Mouse (Mus musculus) MEL (cell line): ENCODE results near the gene Anks1. TPM values are rescaled to one million over a fixed set of nuclear protein-coding genes. Genes with fewer than 3 reads are reported as not detected.
A peak's percentile ranks its signal among the peaks of the same experiment; 100 is the strongest.

Experiments
- DNase-seq: peaks from one replicate; pipeline ENCODE4 v3.0.0; 2011; ENCODE audit warnings: low read depth, low spot score
- H3K27ac ChIP-seq: 2 replicates; pipeline ENCODE4 v1.5.1; 2012; ENCODE audit warnings: low read depth, mild to moderate bottlenecking, control low read depth, low read length, moderate library complexity; ENCODE audit not compliant: control insufficient read depth
- H3K27me3 ChIP-seq, 2 experiments: fragments of 150-350 bp in 1 of 2; sonication (generic) in 1 of 2; 2 replicates each; pipeline ENCODE4 v1.6.1; 2012; ENCODE audit warnings: low read length in 2 of 2, mild to moderate bottlenecking in 2 of 2, improper control_type of control experiment in 1 of 2, moderate library complexity in 1 of 2; ENCODE audit not compliant: insufficient read depth in 2 of 2, control insufficient read depth in 1 of 2
- H3K36me3 ChIP-seq, 2 experiments: 2 replicates each; pipeline ENCODE4 v1.6.1; 2012 to 2014; ENCODE audit warnings: low read length in 2 of 2, improper control_type of control experiment in 1 of 2, inconsistent platforms in 1 of 2, mild to moderate bottlenecking in 1 of 2; ENCODE audit not compliant: insufficient read depth in 2 of 2, control insufficient read depth in 1 of 2
- H3K4me1 ChIP-seq, 2 experiments: fragments of 150-350 bp in 1 of 2; sonication (generic) in 1 of 2; 2 replicates each; pipeline ENCODE4 v1.6.1; 2012; ENCODE audit warnings: low read length in 2 of 2, improper control_type of control experiment in 1 of 2, mild to moderate bottlenecking in 1 of 2; ENCODE audit not compliant: insufficient read depth in 2 of 2, control insufficient read depth in 1 of 2
- H3K4me3 ChIP-seq, 2 experiments: fragments of 150-350 bp in 1 of 2; sonication (generic) in 1 of 2; 2 replicates each; pipeline ENCODE4 v1.5.1; 2012; ENCODE audit warnings: low read depth in 2 of 2, low read length in 2 of 2, mild to moderate bottlenecking in 2 of 2, moderate library complexity in 2 of 2, control low read depth in 1 of 2, improper control_type of control experiment in 1 of 2; ENCODE audit not compliant: control insufficient read depth in 1 of 2, insufficient read depth in 1 of 2
- H3K79me2 ChIP-seq: 2 replicates; pipeline ENCODE4 v1.6.1; 2012; ENCODE audit warnings: mild to moderate bottlenecking, low read length, moderate library complexity; ENCODE audit not compliant: control insufficient read depth, poor library complexity, insufficient read depth
- H3K9ac ChIP-seq: 2 replicates; pipeline ENCODE4 v1.6.1; 2012; ENCODE audit warnings: low read depth, mild to moderate bottlenecking, control low read depth, low read length, moderate library complexity; ENCODE audit not compliant: control insufficient read depth, poor library complexity, severe bottlenecking
- H3K9me3 ChIP-seq: fragments of 150-350 bp; sonication (generic); replicated peaks from 2 replicates; pipeline ENCODE4 v1.6.1; 2012; ENCODE audit warnings: mild to moderate bottlenecking, low read length, improper control_type of control experiment, moderate library complexity; ENCODE audit not compliant: insufficient read depth
- CHD2 ChIP-seq: IDR thresholded peaks from 2 replicates; pipeline ENCODE4 v1.6.1; 2011; ENCODE audit warnings: low read length, improper control_type of control experiment
- ELF1 ChIP-seq: IDR thresholded peaks from 2 replicates; pipeline ENCODE4 v1.6.1; 2014; ENCODE audit warnings: low read depth, mild to moderate bottlenecking, inconsistent platforms, low read length, improper control_type of control experiment, moderate library complexity
- EP300 ChIP-seq, 2 experiments: IDR thresholded peaks; 2 replicates each; pipeline ENCODE4 v1.6.1; 2011; ENCODE audit warnings: improper control_type of control experiment in 2 of 2, low read length in 2 of 2, low read depth in 1 of 2, mild to moderate bottlenecking in 1 of 2
- ETS1 ChIP-seq: IDR thresholded peaks from 2 replicates; pipeline ENCODE4 v1.6.1; 2012; ENCODE audit warnings: low read depth, mild to moderate bottlenecking, inconsistent platforms, low read length, improper control_type of control experiment, moderate library complexity
- KAT2A ChIP-seq: conservative IDR thresholded peaks from 2 replicates; pipeline ENCODE4 v1.6.1; 2012; ENCODE audit warnings: low read depth, low read length, improper control_type of control experiment, inconsistent platforms
- MAFK ChIP-seq: IDR thresholded peaks from 2 replicates; pipeline ENCODE4 v1.6.1; 2011; ENCODE audit warnings: low read depth, mild to moderate bottlenecking, low read length, improper control_type of control experiment, borderline replicate concordance
- MAZ ChIP-seq: IDR thresholded peaks from 2 replicates; pipeline ENCODE4 v1.6.1; 2012; ENCODE audit warnings: low read depth, mild to moderate bottlenecking, inconsistent platforms, low read length, improper control_type of control experiment
- MYB ChIP-seq: IDR thresholded peaks from 2 replicates; pipeline ENCODE4 v1.6.1; 2011; ENCODE audit warnings: mild to moderate bottlenecking, low read depth, low read length, improper control_type of control experiment
- POLR2A ChIP-seq, 2 experiments: IDR thresholded peaks; 2 replicates each; pipeline ENCODE4 v1.6.1; 2011 to 2012; ENCODE audit warnings: low read length in 2 of 2, mild to moderate bottlenecking in 2 of 2, control low read depth in 1 of 2, improper control_type of control experiment in 1 of 2, low read depth in 1 of 2, moderate library complexity in 1 of 2; ENCODE audit not compliant: control insufficient read depth in 1 of 2, insufficient read depth in 1 of 2, poor library complexity in 1 of 2
- POLR2AphosphoS2 ChIP-seq: IDR thresholded peaks from 2 replicates; pipeline ENCODE4 v1.6.1; 2011; ENCODE audit warnings: low read length, improper control_type of control experiment
- POLR2AphosphoS5 ChIP-seq: IDR thresholded peaks from 2 replicates; pipeline ENCODE4 v1.6.1; 2012; ENCODE audit warnings: low read depth, borderline replicate concordance, mild to moderate bottlenecking, inconsistent platforms, low read length, moderate library complexity, mixed read lengths
- RAD21 ChIP-seq: IDR thresholded peaks from 2 replicates; pipeline ENCODE4 v1.6.1; 2011; ENCODE audit warnings: mild to moderate bottlenecking, low read depth, low read length, improper control_type of control experiment
- RCOR1 ChIP-seq: IDR thresholded peaks from 2 replicates; pipeline ENCODE4 v1.6.1; 2012; ENCODE audit warnings: low read depth, mild to moderate bottlenecking, inconsistent platforms, low read length, improper control_type of control experiment
- SIN3A ChIP-seq: IDR thresholded peaks from 2 replicates; pipeline ENCODE4 v1.6.1; 2012; ENCODE audit warnings: low read length, improper control_type of control experiment, inconsistent platforms
- SMC3 ChIP-seq: IDR thresholded peaks from 2 replicates; pipeline ENCODE4 v1.6.1; 2011; ENCODE audit warnings: low read depth, low read length, improper control_type of control experiment
- TAL1 ChIP-seq: IDR thresholded peaks from 2 replicates; pipeline ENCODE4 v1.6.1; 2012; ENCODE audit warnings: mild to moderate bottlenecking, inconsistent platforms, low read length, moderate library complexity, mixed read lengths
- TBP ChIP-seq: IDR thresholded peaks from 2 replicates; pipeline ENCODE4 v1.8.0; 2011; ENCODE audit warnings: low read depth, low read length, improper control_type of control experiment
- USF1 ChIP-seq: IDR thresholded peaks from 2 replicates; pipeline ENCODE4 v1.6.1; 2014; ENCODE audit warnings: low read depth, mild to moderate bottlenecking, inconsistent platforms, low read length, improper control_type of control experiment, moderate library complexity
- ZC3H11A ChIP-seq: IDR thresholded peaks from 2 replicates; pipeline ENCODE4 v1.6.1; 2012; ENCODE audit warnings: low read depth, mild to moderate bottlenecking, inconsistent platforms, low read length, improper control_type of control experiment
- ZKSCAN1 ChIP-seq: IDR thresholded peaks from 2 replicates; pipeline ENCODE4 v1.6.1; 2012; ENCODE audit warnings: low read depth, mild to moderate bottlenecking, inconsistent platforms, low read length, improper control_type of control experiment, moderate library complexity
- ZMIZ1 ChIP-seq: IDR thresholded peaks from 2 replicates; pipeline ENCODE4 v1.6.1; 2012; ENCODE audit warnings: low read depth, mild to moderate bottlenecking, inconsistent platforms, low read length, improper control_type of control experiment, moderate library complexity
- ZNF384 ChIP-seq: IDR thresholded peaks from 2 replicates; pipeline ENCODE4 v1.6.1; 2012; ENCODE audit warnings: low read depth, mild to moderate bottlenecking, inconsistent platforms, low read length, improper control_type of control experiment
- polyA plus RNA-seq, 2 experiments: library from polyadenylated mRNA; stranded (reverse) in 1 of 2; unstranded in 1 of 2; fragments of >175 nt in 1 of 2; fragments of >200 nt in 1 of 2; gene quantifications; 2 replicates each; pipeline versions ENCODE4 v1.2.1 to v1.2.4; 2012; ENCODE audit warnings: low replicate concordance in 2 of 2, low read depth in 1 of 2; ENCODE audit not compliant: insufficient read length in 2 of 2, insufficient read depth in 1 of 2, missing spikeins in 1 of 2
- total RNA-seq: library from RNA; depleted of rRNA; stranded (reverse); fragments of 300-350 nt; gene quantifications from 2 replicates; pipeline ENCODE4 v1.2.3, GENCODE M21; 2012

Gene Anks1
- total and polyA plus RNA-seq, 3 experiments: 11.9 to 15.9 TPM; not detected in 1

DNA sequence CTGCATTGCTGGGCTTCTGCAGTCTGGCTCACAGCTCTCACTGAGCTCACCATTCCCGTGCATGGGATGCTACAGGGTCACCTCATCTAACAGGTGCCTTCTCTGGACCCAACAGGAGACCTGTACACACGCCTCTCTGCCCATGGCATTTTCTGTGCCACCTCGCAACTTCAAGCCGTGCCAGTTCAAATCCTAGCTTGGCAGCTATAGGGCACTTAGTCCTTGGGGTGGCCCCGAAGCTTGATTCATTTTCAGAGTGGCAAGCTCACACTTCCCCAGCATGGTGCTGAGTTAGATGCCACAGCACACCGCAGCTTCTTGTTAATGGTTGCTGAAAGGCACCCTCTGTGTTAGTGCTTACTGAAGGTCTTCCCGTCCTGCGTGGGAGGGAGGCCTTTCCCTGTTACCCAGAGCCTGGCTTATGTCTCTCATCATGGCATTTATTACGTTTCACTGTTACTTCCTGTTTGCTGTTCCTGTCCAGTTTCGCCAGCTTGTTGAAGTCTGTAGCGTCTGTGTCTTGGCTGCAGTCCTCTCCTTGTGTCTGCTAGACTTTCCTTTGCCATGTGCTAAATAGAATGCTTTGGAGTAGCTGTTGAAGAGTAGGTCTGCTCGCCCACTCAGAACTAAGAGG is 29.1 kb downstream of the Anks1 start:
- no peaks in the 10 kb centered on the region for H3K4me1 ChIP-seq
- TF ChIP-seq ZKSCAN1: no peak
- TF ChIP-seq MYB: no peak
- no peak for TF ChIP-seq MAZ
- TF ChIP-seq ZMIZ1: no peak
- no peak for TF ChIP-seq ETS1
- TF ChIP-seq ELF1: no peak
- no peak for TF ChIP-seq RAD21
- no peak for TF ChIP-seq SMC3
- TF ChIP-seq EP300 (IDR thresholded peaks at IDR 0.05; ENCODE audit: low read depth in 1 of 2, low read length in 2 of 2): no peak
- no peak for TF ChIP-seq MAFK
- TF ChIP-seq ZNF384: no peak
- TF ChIP-seq ZC3H11A: no peak
- no peak for TF ChIP-seq KAT2A
- TF ChIP-seq TBP: no peak
- no peak for TF ChIP-seq SIN3A
- TF ChIP-seq TAL1: no peak
- no peak for TF ChIP-seq RCOR1
- TF ChIP-seq POLR2AphosphoS5: no peak
- no peak for TF ChIP-seq CHD2
- no peak for TF ChIP-seq USF1
- no peak overlapping the region for H3K4me3 ChIP-seq
- no peak overlapping the region for H3K27ac ChIP-seq
- H3K36me3 ChIP-seq: no peaks in the 10 kb centered on the region
- H3K27me3 ChIP-seq: no peaks in the 10 kb centered on the region
- H3K79me2 ChIP-seq: no peaks in the 10 kb centered on the region
- H3K9me3 ChIP-seq: no peaks in the 10 kb centered on the region
- no peak for DNase-seq
- no peak overlapping the region for H3K9ac ChIP-seq

GRCm38 (mm10) chr17:27939028-27939427 is 29.9 kb downstream of the Anks1 start:
- H3K4me3 ChIP-seq: no peak overlapping the region
- H3K27me3 ChIP-seq: no peaks in the 10 kb centered on the region
- H3K27ac ChIP-seq: no peak overlapping the region

More at GRCm38 (mm10) chr17:27939028-27939427, 29.9 kb downstream of the Anks1 start:
- no peak overlapping the region for H3K9ac ChIP-seq
- no peaks in the 10 kb centered on the region for H3K9me3 ChIP-seq
- no peak for TF ChIP-seq ZKSCAN1
- TF ChIP-seq POLR2A (IDR thresholded peaks at IDR 0.05; ENCODE audit: control insufficient read depth in 1 of 2, insufficient read depth in 1 of 2, low read depth in 1 of 2, low read length in 2 of 2, poor library complexity in 1 of 2): no peak
- TF ChIP-seq TBP: no peak
- TF ChIP-seq POLR2AphosphoS2: no peak
- DNase-seq: peak; percentile 11
- no peaks in the 10 kb centered on the region for H3K36me3 ChIP-seq
- H3K4me1 ChIP-seq: no peaks in the 10 kb centered on the region
- H3K79me2 ChIP-seq: no peaks in the 10 kb centered on the region
